Mouse (Mus musculus) bone marrow, adult 2 months (tissue): ENCODE results near the gene Mt1.

Source experiments
- CTCF ChIP-seq: fragments of 200-500 bp; IDR thresholded peaks from 2 replicates; pipeline ENCODE4 v1.5.1; 2011; ENCODE audit warnings: low read length, control low read depth; ENCODE audit not compliant: control insufficient read depth, insufficient read depth
- POLR2A ChIP-seq: fragments of 200-500 bp; IDR thresholded peaks from 2 replicates; pipeline ENCODE4 v1.6.1; 2011; ENCODE audit warnings: low read depth, mild to moderate bottlenecking, control low read depth, low read length, borderline replicate concordance; ENCODE audit not compliant: control insufficient read depth

DNA sequence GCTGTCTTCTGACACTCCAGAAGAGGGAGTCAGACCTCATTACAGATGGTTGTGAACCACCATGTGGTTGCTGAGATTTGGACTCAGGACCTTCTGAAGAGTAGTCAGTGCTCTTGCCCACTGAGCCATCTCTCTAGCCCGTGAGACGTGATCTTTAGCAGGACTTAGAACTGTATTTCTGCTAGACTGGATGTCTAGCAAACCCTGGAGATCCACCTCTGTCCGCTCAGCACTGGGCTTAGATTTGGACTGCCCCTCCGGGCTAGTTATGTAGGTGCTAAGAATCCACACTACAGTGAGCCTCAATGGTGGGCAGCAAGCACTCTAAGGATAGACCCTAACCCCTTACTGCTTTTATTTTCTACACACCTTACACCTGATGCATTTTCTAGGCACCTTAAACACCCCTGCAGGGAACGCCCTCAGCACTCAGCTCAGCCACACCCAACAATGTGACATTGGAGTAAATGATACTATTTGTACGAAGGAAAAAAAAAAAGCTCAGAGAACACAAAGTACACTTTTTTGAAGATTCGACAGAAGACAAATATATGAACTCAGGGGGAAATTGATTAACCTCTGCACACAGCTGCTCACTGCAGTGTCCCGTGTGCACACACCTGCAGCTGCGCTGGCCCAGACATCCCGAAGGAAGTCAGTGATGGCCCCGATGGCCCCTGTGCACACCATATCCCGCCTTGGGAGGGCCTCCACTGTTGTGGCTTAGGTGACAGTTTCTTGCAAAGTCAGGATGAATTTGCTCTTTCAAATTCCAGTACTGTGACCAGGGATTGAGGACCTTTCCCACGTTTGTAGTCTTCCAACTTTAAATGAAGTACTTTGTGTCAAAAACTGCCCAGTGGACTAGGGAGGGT is 3.4 kb downstream of the Mt1 start:
- no peak for TF ChIP-seq CTCF
- no peak for TF ChIP-seq POLR2A
